Mouse (Mus musculus): ENCODE results near the gene H3f3b. TPM values are rescaled to one million over a fixed set of nuclear protein-coding genes. Genes with fewer than 3 reads are reported as not detected.

The H3f3b gene
- total RNA-seq (2021): 100 to 1,000 TPM; 247 to 254 TPM
- long read RNA-seq, experiment 1, transcript H3f3b-201 (4 exons, 1,993 nt): major isoform, 259 of 283 reads
- long read RNA-seq, experiment 1, transcript H3f3b-203 (3 exons, 773 nt): minor isoform, 11 of 283 reads
- long read RNA-seq, experiment 1, partial matches to known transcripts: 0 of 283 reads
- long read RNA-seq, experiment 1, other reads (novel, unspliced or antisense): 13 of 283 reads
- long read RNA-seq, experiment 2, transcript H3f3b-201 (4 exons, 1,993 nt): major isoform, 155 of 169 reads
- long read RNA-seq, experiment 2, partial matches to known transcripts: 2 of 169 reads
- long read RNA-seq, experiment 2, other reads (novel, unspliced or antisense): 8 of 169 reads

- no peak for TF ChIP-seq CTCF (IDR thresholded peaks at IDR 0.05)
- no peak within 1 kb of the TSS for H3K27ac ChIP-seq
- no peak within 1 kb of the TSS for H3K4me3 ChIP-seq
- intact Hi-C loops (cut with DNase I): no loop called here
- no peak for DNase-seq (ENCODE audit: extremely low spot score in 1 of 2, low spot score in 2 of 2)
These were observed at the start of gene H3f3b for GRCm38 (mm10) chr11:116027756-116028155. TSS of gene H3f3b (minus strand) at chr11:116027962.

- intact Hi-C loops (cut with DNase I): no loop called here
- Histone ChIP-seq H3K27ac (no peak overlapping the region), H3K4me3 (no peak overlapping the region)
- no peak for TF ChIP-seq CTCF (IDR thresholded peaks at IDR 0.05)
- no peak for DNase-seq (ENCODE audit: extremely low spot score in 1 of 2, low spot score in 2 of 2)
These were observed 49.1 kb upstream of the H3f3b start for GRCm38 (mm10) chr11:116076836-116077235.

- DNase-seq (ENCODE audit: extremely low spot score in 1 of 2, low spot score in 2 of 2): no peak
- no peak for TF ChIP-seq CTCF (IDR thresholded peaks at IDR 0.05)
- intact Hi-C loops (cut with DNase I): no loop called here
- no peak overlapping the region for H3K4me3 ChIP-seq
- H3K27ac ChIP-seq: no peak overlapping the region
These were observed 48.4 kb upstream of the H3f3b start for GRCm38 (mm10) chr11:116076266-116076540.

- Histone ChIP-seq H3K27ac (no peak overlapping the region), H3K4me3 (no peak overlapping the region)
- intact Hi-C loops (cut with DNase I): no loop called here
- DNase-seq (ENCODE audit: extremely low spot score in 1 of 2, low spot score in 2 of 2): no peak
- no peak for TF ChIP-seq CTCF (IDR thresholded peaks at IDR 0.05)
These were observed 47.9 kb upstream of the H3f3b start for GRCm38 (mm10) chr11:116075539-116076265.

- TF ChIP-seq CTCF (IDR thresholded peaks at IDR 0.05): no peak
- no peak for DNase-seq (ENCODE audit: extremely low spot score in 1 of 2, low spot score in 2 of 2)
- no peak overlapping the region for H3K27ac ChIP-seq
- H3K4me3 ChIP-seq: no peak overlapping the region
- intact Hi-C loops (cut with DNase I): no loop called here
These were observed 46.8 kb upstream of the H3f3b start for GRCm38 (mm10) chr11:116074436-116074991.

GRCm38 (mm10) chr11:116072608-116073007 lies 44.8 kb upstream of the H3f3b start:
- intact Hi-C loops (cut with DNase I): no loop called here

GRCm38 (mm10) chr11:116071510-116071909 lies 43.7 kb upstream of the H3f3b start:
- intact Hi-C loops (cut with DNase I): no loop called here
- no peak overlapping the region for H3K27ac ChIP-seq
- peak; percentile 35 for TF ChIP-seq CTCF (IDR thresholded peaks at IDR 0.05)
- no peak overlapping the region for H3K4me3 ChIP-seq
- no peak for DNase-seq (ENCODE audit: extremely low spot score in 1 of 2, low spot score in 2 of 2)

More at GRCm38 (mm10) chr11:116072608-116073007, 44.8 kb upstream of the H3f3b start:
- DNase-seq (ENCODE audit: extremely low spot score in 1 of 2, low spot score in 2 of 2): no peak
- Histone ChIP-seq H3K4me3 (no peak overlapping the region), H3K27ac (no peak overlapping the region)
- TF ChIP-seq CTCF (IDR thresholded peaks at IDR 0.05): no peak

GRCm38 (mm10) chr11:116065345-116065744 lies 37.6 kb upstream of the H3f3b start:
- TF ChIP-seq CTCF (IDR thresholded peaks at IDR 0.05): no peak
- H3K4me3 ChIP-seq: no peak overlapping the region
- H3K27ac ChIP-seq: no peak overlapping the region

GRCm38 (mm10) chr11:116064187-116064867 lies 36.6 kb upstream of the H3f3b start:
- DNase-seq (ENCODE audit: extremely low spot score in 1 of 2, low spot score in 2 of 2): no peak
- TF ChIP-seq CTCF (IDR thresholded peaks at IDR 0.05): no peak
- intact Hi-C loops (cut with DNase I): no loop called here
- Histone ChIP-seq H3K27ac (no peak overlapping the region), H3K4me3 (no peak overlapping the region)

More at GRCm38 (mm10) chr11:116065345-116065744, 37.6 kb upstream of the H3f3b start:
- intact Hi-C loops (cut with DNase I): no loop called here
- DNase-seq (ENCODE audit: extremely low spot score in 1 of 2, low spot score in 2 of 2): no peak

- no peak overlapping the region for H3K4me3 ChIP-seq
- no peak for TF ChIP-seq CTCF (IDR thresholded peaks at IDR 0.05)
- no peak overlapping the region for H3K27ac ChIP-seq
- intact Hi-C loops (cut with DNase I): loop anchor here (2.0 kb wide), 1 partner anchor 15 kb away; no protein-coding TSS in a partner anchor
- no peak for DNase-seq (ENCODE audit: extremely low spot score in 1 of 2, low spot score in 2 of 2)
These were observed 35.8 kb upstream of the H3f3b start for GRCm38 (mm10) chr11:116063562-116063961.

- no peak for TF ChIP-seq CTCF (IDR thresholded peaks at IDR 0.05)
- Histone ChIP-seq H3K4me3 (no peak overlapping the region), H3K27ac (peak overlapping the region; percentile 79)
- intact Hi-C loops (cut with DNase I): loop anchor here (2.0 kb wide), 1 partner anchor 16 kb away; no protein-coding TSS in a partner anchor
- no peak for DNase-seq (ENCODE audit: extremely low spot score in 1 of 2, low spot score in 2 of 2)
These were observed 34.8 kb upstream of the H3f3b start for GRCm38 (mm10) chr11:116062521-116062920.

Data from left cerebral cortex, adult 2 months (tissue).